Mouse (Mus musculus) urinary bladder, postnatal 14 days (tissue): ENCODE data around the gene E130114P18Rik.
A peak's percentile ranks its signal among the peaks of the same experiment; 100 is the strongest.

ENCODE experiments used
- DNase-seq: peaks from one replicate; pipeline ENCODE4 v3.0.0; 2021; ENCODE audit warnings: low spot score

The E130114P18Rik gene

DNA sequence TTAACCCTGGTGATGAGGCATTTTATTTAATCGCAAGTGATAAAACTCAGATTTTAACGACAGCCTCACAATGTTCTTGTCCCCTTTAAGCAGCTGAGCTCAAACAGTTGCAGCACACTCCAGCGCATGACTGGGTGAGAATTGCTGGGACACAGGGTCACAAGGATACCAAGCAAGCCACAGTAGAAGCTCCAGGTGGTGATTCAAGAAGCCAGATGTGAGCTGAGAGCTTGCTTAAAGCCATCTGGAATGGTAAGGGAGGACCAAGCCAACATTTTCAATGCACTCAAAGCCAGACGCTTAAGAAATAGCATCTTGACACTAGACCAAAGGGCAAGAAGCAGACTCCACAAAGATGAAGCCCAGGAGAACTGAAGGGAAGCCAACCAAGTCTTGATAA lies 83.9 kb downstream of the E130114P18Rik start:
- DNase-seq = no peak

DNA sequence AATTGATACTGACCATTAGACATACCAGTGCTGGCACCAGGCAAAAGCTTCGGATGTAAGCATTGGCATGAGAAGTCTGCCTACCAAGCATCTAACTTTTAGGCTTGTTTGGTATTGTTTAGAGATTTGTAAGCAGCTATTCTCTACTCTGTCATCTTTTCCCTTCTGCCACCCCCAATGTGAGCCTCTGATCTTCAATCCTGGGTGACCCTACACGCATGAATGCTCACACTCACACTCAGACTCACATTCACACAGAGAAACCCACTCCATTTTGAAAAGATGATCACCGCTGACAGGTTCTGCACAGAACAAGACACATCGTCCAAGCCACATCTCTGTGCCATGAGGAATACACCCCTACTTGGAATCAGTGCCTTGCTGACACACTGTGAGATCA lies 84.8 kb downstream of the E130114P18Rik start:
- DNase-seq = no peak

DNA sequence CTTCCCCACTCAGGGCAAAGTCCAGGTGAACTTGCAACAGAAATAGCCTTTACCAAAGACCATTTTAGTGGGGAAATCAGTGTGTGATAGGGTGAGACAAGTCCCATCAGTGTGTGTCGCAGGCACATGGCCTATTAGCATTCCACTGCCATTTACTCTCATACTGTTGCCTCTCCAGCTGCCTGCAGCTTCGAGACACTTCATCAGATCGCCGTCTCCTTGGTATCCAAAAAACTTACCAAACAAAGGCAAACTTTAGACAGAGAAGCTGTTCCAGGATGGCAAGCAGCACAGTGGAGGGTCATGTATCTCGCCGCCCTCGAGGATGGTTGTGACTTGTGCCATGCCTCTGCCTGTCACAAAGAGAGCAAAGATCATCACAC lies 87.5 kb downstream of the E130114P18Rik start:
- DNase-seq = no peak

DNA sequence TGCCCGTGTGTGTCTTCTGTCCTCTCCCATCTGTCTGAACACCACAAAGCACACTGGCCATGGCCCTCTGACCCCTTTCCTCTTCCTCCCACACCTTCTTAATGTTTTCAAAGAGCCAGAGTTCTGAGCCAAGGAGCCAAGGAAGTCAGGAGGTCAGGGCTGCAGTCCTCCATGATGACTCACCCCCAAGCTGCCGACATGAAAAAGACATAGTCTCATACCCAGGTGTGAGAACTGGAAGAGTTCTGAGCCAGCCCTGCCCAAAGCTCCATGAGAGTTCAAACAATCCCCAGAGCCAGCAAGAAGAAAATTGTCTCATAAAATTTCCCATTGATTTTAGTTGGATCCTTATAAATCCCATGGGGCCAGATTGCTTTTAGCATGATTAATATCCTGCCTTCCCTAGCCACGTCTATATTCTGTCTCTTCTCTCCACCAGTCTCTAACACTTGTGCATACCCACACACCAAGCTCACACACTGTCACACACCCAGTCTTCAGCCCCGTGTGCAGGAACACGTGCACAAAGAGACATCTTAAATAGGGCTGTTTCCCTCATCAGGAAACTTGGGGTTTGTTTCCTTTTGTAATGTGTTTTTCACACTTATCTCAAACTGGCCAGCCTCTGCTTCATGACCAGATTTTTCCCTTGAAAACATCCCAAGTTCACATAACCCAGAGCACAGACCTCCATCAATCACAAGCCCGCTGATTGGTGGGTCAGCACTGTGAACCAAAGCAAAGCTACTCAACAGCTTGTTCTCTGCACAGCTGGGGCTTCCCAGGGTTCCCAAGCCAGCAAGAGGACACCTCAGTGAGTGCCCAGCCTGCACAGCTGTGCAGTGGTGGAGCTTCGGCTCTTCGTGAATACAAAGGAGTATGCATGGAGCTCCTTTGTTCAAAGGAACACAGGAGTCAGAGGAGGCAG lies 88.2 kb downstream of the E130114P18Rik start:
- peak; percentile 12 for DNase-seq

DNA sequence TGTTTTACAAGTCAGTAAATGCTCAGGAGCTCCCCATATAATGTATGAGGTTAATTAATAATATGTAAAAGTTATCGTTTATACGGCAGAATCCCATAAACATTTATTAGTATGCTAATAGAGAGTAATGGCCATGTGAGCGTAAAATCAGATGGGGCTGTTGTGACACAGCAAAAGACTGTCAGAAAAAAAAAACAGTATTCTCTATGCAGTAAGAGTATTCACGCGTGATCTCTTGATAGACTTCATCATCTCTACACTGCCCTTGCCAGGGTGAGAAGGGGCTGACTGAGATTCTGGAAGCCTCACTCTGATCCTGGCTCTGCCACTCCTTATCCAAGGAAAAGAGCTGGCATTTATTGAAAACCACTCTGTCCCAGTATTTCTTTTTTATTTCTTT lies 91.9 kb downstream of the E130114P18Rik start:
- no peak for DNase-seq

DNA sequence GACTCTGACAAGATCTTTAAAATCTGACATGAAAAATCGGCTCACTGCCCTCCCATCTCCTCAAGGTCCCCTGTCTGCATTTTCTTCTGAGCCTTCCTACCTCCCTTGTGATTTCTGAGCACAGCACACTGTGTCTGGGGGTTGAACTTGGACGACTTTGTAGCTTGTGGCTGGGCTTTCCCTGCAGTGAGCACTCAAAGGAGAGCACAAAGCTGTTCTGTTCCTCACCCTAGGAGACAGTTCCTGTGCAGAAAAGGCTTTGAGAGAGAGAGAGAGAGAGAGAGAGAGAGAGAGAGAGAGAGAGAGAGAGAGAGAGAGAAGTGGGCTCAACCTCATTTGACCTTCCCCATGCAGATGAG lies 101.3 kb downstream of the E130114P18Rik start:
- DNase-seq = no peak

DNA sequence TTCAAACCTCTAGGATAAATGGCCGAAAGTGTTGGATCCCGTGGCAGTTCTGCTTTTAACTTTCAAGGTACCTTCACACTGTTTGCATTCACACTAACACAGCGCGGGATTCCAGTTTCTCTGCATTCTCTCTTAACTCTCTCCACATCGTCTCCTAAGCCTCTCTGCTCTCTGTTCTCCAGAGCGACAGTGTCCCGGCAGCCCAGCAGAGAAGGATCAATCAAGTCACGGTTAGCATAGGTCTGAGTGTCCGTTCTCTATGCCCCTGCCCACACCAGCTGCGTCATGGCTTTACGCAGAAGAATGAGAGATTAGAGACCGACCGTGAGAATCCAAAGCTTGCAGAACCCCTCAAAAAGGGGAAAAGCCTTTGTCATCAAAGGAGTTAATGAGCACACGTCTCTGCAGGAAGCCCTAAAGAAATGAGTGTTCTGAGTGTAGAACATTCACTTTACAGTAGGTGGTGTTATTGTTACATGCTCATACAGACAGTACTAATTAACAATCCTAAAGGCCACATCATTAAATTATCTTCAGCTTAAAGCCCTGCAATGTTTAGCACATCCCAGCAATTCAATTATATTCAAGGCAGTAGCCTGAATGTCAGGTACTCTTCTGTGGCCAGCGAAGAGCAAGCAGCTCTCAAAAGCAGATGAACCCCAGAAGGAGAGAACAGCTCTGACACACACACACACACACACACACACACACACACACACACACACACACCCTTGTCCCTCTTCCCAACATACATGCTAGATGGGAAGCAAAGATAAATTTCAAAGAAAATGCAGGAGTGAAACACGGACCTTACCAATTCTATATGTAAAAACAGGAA lies 101.9 kb downstream of the E130114P18Rik start:
- no peak for DNase-seq

DNA sequence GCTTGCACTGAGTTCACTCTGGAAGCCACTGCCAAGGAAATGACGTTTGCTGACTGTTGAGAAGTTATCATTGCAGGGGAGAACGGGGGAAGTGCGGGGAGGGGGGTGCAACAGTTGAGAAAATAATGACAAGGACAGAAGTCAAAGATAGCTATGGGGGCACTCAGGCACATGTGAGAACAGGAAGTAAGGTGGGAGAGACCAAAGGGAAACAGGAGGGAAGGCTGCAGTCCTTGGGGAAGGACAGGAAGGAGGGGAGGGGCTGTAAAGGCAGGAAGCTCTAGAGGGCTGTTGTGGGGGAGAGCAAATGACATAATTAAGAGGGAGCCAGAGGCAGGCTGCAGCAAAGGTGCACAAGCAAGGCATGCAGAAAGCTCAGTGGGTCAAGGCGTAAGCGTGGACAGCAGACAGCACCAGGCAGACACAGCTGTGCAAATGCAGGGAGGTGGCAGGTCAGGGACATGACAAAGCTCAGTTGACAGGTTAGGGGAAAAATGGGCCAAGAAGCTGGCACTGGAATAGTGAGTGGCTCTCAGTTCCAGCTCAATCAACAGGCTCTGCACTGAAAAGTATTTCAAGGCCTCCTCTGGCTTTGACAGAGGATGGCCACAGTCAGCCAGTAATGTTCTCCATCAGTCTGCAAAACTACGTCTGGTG lies 103.9 kb downstream of the E130114P18Rik start:
- no peak for DNase-seq

DNA sequence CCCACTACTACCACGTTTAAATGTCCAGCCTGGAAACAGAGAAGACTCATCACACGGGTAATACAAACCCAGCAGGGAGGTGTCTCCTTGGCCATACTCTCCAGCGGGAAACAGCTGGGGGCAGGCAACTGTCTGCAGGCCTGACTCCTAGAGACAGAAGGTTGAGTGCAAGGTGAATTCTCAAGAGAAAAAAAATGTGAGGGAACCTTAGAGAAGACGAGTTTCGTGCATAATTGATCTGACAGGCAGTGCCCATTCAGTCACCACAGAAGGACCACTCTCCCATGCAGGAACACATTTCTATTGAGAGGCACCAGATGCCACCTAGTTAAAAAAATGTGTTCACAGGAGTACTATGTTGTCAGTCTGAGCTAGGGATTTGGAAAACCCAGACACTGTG lies 105.4 kb downstream of the E130114P18Rik start:
- no peak for DNase-seq

DNA sequence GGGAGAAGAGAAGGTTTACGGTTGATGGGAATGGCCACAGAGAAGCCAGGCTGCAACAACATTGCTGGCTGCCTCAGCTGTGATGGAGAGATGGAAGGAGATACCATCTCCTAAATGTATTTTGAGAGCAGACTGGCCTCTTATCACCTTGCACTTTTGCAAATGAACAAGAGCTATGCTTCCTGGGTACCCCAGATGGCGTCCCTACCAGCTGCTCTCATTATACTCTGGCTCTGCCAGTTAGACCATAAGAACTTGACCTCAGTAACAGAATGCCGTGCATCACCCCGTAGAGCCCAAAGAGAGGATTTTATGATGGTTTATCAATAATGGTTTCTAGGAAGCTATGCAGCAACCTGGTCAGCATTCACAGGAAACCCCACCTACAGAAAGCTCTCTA lies 106.0 kb downstream of the E130114P18Rik start:
- no peak for DNase-seq

DNA sequence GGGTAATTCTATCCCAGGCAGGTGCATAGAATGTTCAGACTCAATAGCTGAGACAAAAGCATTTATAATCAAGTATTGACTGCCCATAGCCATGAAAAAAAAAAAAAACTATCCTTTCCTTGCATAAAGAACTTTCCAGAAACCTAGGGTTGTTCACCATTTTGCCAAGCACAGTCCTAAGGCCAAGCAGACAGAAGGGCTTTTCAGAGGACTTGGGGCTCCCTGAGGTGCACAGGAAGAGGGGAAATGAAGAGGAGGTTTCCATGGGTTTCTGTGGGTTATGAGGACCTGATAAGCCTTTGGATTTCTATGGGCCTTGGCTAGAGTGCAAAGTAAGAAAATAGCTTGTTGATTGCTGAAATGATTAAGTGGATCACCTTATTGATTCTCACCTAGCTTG lies 107.5 kb downstream of the E130114P18Rik start:
- DNase-seq = no peak

DNA sequence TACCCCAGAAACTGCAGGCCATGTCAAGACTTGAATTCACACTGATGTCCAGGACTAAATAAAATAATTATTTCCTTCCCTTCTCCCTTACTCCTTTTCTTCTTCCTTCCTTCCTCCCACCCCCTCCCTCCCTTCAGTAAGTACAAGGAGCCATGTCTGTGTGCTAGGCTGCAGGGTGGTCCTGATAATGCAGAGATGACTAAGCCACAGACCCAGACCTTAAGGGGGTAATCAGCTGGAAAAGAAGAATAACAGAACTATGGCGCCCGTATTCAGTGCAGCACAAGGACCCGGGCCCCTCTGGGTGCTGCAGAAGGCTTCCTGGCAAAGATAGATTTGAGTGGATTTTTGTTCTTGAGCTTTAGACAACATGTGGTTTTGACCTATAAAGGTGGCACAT lies 108.1 kb downstream of the E130114P18Rik start:
- DNase-seq = no peak

DNA sequence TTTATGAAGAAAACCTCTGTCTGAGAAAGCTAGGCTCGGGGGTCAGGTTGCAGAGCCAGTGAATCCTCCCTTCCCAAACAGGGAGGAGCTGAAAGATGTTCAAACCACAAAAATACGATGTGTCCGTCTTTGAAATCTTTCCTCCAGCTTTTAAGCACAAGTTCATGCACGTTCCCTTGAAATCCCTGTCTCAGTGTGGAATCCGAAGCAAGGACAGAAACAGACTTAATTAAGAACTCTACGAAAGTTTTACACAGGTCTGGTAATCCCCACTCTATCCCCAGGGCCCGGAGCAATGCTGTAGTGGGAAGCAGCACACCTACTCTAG lies 112.5 kb downstream of the E130114P18Rik start:
- no peak for DNase-seq

DNA sequence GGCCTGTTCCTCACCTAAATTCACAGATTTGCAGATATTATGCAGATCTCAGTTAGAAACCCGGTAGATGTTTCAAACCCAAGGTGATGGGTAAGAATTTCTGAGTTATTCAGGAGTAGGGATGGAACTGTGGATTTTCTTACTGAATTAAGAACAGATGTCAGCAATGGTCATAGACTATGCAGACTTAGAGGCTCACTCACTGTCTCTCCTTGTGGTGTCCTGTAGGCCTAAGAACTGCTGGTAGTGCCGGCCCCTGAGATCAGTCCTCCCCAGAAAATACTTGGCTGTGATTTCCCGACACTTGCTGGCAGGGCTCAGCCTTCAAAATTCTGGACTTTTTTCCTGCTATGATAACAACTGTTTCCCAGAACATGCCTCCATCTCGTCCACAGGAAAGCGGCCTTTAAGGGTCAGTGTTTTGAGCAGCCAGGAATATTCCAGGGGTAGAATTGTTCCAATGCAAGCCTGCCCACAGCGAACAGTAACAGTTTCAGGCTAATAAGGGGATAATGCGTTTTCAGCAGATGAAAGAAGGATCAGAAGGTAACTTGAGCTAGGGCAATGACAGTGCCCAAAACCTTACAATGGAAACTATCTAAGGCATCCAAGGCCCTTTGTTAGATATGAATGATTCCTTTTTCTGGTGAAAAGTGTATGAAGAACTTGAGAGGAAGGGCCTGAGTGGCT lies 113.0 kb downstream of the E130114P18Rik start:
- no peak for DNase-seq

DNA sequence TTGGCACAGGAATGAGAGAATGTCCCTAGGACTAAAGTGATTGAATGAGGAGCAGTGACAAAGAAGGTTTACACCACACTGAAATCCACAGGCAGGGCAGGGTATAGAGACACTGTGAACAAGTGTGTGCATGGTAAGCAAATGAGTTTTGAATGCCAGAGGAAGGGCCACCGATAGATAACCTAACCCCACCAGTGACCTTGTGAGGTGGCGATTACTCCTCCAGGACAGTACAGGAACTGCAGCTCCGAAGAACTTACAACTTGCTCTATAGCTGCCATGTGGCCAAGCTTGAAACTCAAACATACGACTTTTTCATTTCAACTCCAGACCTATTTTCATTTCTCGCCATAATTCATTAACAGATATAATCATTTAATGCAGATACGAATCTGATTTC lies 114.0 kb downstream of the E130114P18Rik start:
- DNase-seq = no peak

DNA sequence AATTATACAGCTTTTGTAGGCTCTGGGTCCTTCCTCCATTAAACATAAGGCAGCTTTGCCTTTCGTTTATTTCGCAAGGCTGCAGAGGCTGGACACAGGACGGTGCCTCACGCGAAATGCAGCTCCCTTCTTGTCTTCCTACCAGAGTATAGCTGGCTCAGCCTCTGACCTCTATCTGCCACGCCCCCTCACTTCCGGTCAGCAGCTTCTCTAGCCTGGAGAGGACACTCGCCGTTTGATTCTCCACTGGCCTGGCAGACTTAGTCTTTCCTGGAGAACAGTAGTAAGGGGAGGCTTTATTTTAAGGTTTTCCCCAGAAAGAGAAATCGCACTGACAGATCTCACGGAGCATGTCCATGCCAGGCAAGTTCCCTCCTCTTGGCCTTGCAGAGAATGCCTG lies 115.0 kb downstream of the E130114P18Rik start:
- DNase-seq = no peak

DNA sequence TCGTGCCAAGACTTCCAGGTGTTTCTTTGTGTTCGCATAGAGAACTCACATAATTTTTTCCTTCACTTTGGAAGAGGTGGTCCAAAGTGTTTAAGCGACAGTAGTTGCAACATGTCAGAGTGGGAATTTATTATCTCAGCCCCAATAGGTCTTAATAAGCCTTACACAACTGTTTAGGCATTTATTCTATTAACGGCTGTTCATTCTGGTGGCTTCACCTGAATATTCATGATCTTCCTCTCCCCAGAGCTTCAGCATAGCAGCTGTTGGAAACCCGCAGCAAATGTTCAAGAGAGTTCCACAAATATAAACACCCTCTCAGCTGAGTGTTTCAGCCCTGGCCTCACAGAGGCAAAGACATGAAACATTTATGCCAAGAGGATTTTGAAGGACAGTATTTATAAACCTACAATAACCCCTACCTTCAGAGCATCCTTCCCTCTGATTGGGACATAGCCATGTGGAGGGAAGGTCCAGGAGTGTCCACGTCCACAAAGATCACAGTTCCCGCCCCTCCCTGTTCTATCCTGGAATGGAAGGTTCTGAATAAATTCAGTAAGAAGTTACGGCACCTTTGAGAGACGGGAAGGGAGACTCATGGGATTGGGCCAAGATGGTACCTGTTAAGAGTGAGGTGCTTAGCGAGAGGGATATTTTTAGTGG lies 116.1 kb downstream of the E130114P18Rik start:
- DNase-seq = no peak

DNA sequence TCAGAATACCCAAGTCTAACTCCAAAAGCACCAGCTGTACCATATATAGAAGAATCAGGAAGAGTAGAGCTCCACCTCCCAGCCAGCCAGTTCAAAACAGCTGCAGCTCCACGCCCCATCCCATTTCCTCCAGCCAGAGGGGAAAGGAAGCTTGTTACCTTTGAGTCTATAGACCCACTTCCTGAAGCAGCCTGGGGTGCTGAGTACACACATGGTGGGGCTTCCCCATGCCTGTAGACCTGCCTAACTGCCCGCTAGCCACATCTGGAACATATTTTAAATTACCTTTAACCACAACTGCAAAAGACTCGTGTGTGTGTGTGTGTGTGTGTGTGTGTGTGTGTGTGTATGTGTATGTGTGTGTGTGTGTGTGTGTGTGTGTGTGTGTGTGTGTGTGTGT lies 120.3 kb downstream of the E130114P18Rik start:
- DNase-seq = no peak

DNA sequence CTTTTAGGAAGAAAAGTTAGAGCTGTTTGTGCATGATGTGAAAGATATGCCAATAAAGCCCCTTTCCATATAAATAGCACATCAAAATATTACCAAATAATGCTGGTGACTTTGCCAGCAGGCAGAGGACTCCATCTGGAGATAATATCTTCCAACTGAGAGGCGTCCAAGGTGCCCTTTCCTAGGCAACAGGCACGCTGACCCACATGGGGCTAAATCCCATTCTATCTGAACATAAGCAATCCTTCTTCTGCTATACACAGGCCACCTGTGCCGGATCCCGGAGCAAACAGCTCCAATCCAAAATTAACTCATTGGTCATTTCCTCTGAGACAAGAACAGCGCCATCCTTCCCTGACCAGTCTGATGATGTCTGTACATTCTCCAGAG lies 128.3 kb downstream of the E130114P18Rik start:
- no peak for DNase-seq

DNA sequence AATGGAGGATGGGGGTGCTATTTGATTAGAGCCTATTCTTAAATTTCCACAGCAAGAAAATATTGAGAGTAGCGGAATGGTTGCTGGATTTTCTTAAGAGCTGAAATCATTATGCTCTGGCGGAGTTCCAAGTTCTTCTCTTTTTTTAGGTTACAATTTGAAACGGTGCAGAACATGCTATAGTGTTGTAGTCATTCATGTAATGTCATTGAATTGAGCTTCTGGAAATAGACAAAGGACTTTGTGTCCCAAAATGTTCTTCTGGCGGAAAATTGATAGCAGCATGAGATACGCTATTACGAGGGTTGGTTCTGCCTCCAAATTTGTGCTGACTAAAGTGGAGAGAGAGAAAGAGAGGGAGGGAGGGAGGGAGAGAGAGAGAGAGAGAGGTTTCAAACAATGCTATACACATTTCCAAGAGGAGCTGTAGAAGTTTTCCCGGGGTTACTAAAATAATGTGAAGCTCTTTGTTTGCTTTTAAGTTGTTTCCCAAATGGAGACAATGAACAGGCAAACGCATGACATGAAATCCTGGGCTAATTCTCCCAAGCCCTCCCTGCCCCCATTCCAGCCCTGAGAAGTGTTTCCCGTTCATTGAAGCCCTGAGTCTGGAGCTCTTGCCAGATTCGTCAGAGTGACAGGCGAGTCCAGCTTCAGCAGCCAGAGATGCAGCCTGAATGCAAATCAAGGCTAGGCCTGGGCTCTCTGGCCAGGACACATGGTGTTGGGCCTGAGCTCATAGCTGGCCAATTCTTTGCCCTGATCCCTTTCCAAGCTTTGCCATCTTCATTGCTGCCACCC lies 128.9 kb downstream of the E130114P18Rik start:
- DNase-seq = no peak

DNA sequence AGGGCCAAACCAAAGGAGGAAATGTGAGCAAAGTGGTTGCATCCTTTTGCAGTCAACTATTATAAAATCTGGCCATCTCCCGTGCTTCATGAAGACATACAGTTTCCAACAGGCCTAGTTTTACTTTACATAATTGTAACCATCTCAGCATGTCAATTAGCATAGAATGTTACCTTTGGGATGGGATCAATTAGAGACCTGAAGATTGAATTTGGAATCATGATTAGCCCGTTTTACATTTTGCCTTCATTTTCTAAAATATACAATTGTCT lies 129.5 kb downstream of the E130114P18Rik start:
- DNase-seq = no peak
